Mouse (Mus musculus): ENCODE measurements around the gene Cyp27a1. TPM values are rescaled to one million over a fixed set of nuclear protein-coding genes. Genes with fewer than 3 reads are reported as not detected.

The Cyp27a1 gene
- polyA plus RNA-seq, 2 experiments from 2014 or later, result 0.33 TPM; not detected in 1

DNA sequence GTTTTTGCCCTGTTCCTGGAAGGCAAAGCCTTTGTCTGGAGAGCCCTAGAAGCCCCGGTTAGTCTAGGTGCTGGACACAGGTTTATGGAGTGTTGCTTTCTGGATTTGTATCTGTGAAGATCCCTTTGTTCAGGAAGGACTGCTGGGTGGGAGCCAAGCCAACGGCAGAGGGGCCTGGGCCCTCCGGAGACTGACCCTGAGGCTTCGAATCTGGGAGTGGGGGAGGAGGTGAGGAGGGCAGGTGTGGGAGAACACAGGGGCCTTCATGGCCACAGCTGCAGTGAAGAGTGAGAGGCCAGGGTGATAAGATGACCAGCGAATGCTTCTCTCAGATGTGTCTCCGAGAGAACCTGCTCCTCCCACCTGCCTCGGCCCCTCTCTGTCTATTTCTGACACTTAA, 60.7 kb downstream of the Cyp27a1 start:
- no peak for ATAC-seq

GRCm38 (mm10) chr1:74775816-74776215, 62.4 kb downstream of the Cyp27a1 start:
- no peak for ATAC-seq

DNA sequence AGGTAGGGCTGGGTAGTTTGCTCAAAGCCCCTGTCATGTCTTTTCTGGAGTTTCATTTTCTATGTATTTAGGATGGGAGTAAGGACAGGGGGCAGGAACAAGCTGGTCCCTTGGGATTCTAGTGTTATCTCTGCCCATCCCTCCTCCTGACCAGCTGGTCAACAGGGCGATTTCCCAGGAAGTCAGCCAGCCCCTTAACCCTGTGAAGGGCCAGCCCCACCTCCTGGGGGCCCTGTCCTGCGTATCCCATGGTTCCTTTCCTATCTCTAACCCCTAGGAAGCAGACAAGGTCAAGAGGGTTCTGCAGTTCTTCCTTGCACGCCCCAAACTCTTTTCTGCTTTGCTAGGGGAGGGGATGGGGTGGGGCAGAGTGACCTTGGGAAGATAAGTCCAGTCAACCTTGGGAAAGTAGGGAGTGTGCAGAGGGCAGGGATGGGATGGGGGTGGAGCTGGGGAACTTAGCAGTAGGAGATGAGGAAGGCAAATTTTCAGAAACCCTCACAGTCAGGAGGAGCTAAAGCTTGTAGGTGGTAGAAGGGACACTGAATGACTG, 65.6 kb downstream of the Cyp27a1 start:
- no peak for ATAC-seq

GRCm38 (mm10) chr1:74782045-74782444, 68.7 kb downstream of the Cyp27a1 start:
- no peak for ATAC-seq

DNA sequence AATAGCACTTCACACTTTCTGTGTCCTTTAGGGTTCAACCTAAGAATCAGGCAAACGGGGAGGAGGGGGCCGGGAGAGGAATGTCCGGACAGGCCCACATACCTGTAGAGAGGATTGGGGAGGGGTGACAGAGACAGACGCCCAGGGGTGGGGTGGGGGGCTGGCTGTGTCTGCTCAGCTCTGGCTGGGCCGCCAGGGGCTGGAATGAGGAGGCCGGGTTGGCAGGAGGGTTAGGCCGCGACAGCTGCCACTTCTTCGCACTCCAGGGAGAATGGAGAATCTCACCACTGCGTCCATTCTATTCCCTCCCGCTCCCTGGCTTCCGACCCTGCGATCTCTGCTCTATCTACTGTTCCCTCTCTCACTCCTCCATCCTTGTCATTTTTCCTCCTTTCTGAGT, 70.2 kb downstream of the Cyp27a1 start:
- no peak for ATAC-seq

DNA sequence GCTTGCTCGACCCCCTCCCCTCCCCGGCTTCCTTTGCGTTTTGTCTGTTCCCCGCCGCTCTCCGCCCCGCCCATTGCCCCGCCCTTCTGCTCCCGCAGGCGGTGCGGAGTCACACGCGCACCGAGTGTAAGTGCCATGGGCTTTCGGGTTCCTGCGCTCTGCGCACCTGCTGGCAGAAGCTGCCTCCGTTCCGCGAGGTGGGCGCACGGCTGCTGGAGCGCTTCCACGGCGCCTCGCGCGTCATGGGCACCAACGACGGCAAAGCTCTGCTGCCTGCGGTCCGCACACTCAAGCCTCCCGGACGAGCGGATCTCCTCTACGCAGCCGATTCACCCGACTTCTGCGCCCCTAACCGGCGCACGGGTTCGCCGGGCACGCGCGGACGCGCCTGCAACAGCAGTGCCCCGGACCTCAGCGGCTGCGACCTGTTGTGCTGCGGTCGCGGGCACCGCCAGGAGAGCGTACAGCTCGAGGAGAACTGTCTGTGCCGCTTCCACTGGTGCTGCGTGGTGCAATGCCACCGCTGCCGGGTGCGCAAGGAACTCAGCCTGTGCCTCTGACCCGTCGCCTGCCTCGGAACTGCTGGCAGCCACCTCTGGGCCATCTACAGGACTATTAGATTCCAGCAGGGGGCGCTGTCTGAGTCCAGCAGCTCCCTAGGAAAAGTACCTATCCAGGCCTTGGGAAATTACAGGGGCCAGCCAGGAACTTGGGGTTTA, 70.8 kb downstream of the Cyp27a1 start:
- ATAC-seq, result no peak

Other genes starting within 250 kb of the Cyp27a1 start
- gene Cnot9, start 207.5 kb upstream of the Cyp27a1 start, polyA plus RNA-seq (2017; shearing (Covaris generic)), result 10 to 100 TPM; 52.3 to 57.8 TPM
- gene Plcd4, start 170.7 kb upstream of the Cyp27a1 start, polyA plus RNA-seq (2017; shearing (Covaris generic)), result 1 to 10 TPM; 1.0 to 1.6 TPM
- 10 to 100 TPM; 19.6 to 27.0 TPM for gene Usp37, start 169.3 kb upstream of the Cyp27a1 start, polyA plus RNA-seq (2017; shearing (Covaris generic))
- gene Zfp142, start 125.3 kb upstream of the Cyp27a1 start, polyA plus RNA-seq (2017; shearing (Covaris generic)), result 10 to 100 TPM in 1 of 2 experiments, 1 to 10 TPM in 1; 7.0 to 12.6 TPM
- gene Bcs1l, start 125.3 kb upstream of the Cyp27a1 start, polyA plus RNA-seq (2017; shearing (Covaris generic)), result 10 to 100 TPM; 11.1 to 13.4 TPM
- gene Rnf25, start 112.2 kb upstream of the Cyp27a1 start, polyA plus RNA-seq (2017; shearing (Covaris generic)), result 10 to 100 TPM; 15.6 to 18.1 TPM
- under 1 TPM in 1 of 2 experiments, not detected in 1; 0.32 TPM for gene Stk36, start 112.1 kb upstream of the Cyp27a1 start, polyA plus RNA-seq (2017; shearing (Covaris generic))
- 10 to 100 TPM; 11.5 to 14.8 TPM for gene Ttll4, start 51.8 kb upstream of the Cyp27a1 start, polyA plus RNA-seq (2017; shearing (Covaris generic))
- not detected for gene Prkag3, start 35.6 kb downstream of the Cyp27a1 start, polyA plus RNA-seq (2017; shearing (Covaris generic))
- not detected for gene Wnt6, start 58.3 kb downstream of the Cyp27a1 start, polyA plus RNA-seq (2017; shearing (Covaris generic))
- under 1 TPM in 1 of 2 experiments, not detected in 1; 0.53 TPM for gene Wnt10a, start 77.9 kb downstream of the Cyp27a1 start, polyA plus RNA-seq (2017; shearing (Covaris generic))
- not detected for gene Cdk5r2, start 141.4 kb downstream of the Cyp27a1 start, polyA plus RNA-seq (2017; shearing (Covaris generic))
- not detected for gene Fev, start 171.8 kb downstream of the Cyp27a1 start, polyA plus RNA-seq (2017; shearing (Covaris generic))
- not detected for gene Cryba2, start 179.6 kb downstream of the Cyp27a1 start, polyA plus RNA-seq (2017; shearing (Covaris generic))
- under 1 TPM in 1 of 2 experiments, not detected in 1; 0.07 TPM for gene Cfap65, start 222.0 kb downstream of the Cyp27a1 start, polyA plus RNA-seq (2017; shearing (Covaris generic))
- gene Ihh, start 238.1 kb downstream of the Cyp27a1 start, polyA plus RNA-seq (2017; shearing (Covaris generic)), result not detected

Data from activated CD4-positive, CD25-positive, alpha-beta regulatory T cell, adult 4 months (primary cell).